Mouse (Mus musculus) liver, embryonic 14.5 days (tissue): ENCODE data around the gene Med26.

Experiments
- CTCF ChIP-seq: IDR thresholded peaks from 2 replicates; pipeline ENCODE4 v1.5.1; 2016; ENCODE audit warnings: antibody characterized with exemption, low read depth, control low read depth
- EP300 ChIP-seq: IDR thresholded peaks from 2 replicates; pipeline ENCODE4 v1.6.1; 2016; ENCODE audit warnings: antibody characterized with exemption, low read depth

GRCm38 (mm10) chr8:72459881-72460533 is 88.1 kb downstream of the Med26 start:
- TF ChIP-seq CTCF (no peak), EP300 (no peak)
